Mouse (Mus musculus): Measurements from ENCODE around the gene Fbxo6. TPM values are rescaled to one million over a fixed set of nuclear protein-coding genes. Genes with fewer than 3 reads are reported as not detected.

The Fbxo6 gene
- polyA plus RNA-seq, 1 experiment from 2014 or later: 13.7 TPM

DNA sequence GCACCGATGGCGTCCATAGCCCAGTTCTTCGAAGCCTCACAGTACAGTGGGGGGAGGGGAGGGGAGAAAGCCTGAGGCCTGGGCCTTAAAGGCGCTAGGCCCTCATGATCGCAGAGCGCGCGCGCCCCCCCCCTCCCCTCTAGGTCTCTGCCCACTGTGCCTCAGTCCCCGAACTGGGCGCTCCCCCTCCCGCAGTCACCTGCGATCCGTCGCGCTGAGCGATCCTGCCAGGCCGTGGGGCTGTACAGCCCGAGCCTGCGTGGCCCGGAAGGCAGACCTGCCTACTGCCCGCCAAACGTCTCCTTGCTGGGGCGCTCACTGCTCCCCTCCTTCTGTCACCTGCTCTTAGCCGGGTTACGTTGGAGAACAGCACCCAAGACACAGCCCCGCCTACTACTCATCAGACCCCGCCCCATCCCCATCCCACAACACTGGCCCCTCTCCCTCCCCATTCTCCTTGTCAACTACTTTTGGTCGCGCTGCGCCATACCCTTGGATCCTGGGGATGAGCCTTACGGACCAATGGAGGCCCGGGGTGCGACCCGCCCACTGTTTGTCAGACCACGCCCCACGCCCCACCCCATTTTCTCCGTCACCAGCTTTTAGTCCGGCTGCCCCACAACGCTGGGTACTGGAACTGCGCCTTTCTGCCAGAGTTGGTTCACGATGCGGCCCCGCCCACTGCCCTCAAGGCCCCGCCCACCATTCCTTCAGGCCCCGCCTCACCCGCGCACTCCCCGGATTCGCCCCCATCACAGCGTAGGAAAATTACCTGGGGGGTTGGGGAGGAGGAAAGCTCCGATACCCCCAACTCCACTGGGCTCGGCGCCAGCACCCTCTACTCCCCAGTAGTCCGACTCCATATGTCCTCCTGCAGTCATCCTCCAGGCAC lies 7.8 kb upstream of the Fbxo6 start:
- Histone ChIP-seq H3K4me2 (peak overlapping the region; percentile 100), H3K27ac (no peak overlapping the region), H3K4me3 (replicated peaks) (peak overlapping the region; percentile 56), H3K9ac (peak overlapping the region; percentile 13; the same call in 1 of the 2 replicates), H3K4me1 (peaks cover 26% of the 10 kb centered on the region), H3K9me3 (no peaks in the 10 kb centered on the region), H3K27me3 (replicated peaks) (peaks cover 50% of the 10 kb centered on the region), H3K36me3 (no peaks in the 10 kb centered on the region)
- under 1% methylated on average over 52 of the region's 55 CpGs for WGBS
- peak; percentile 87 for ATAC-seq (ENCODE audit: insufficient read depth, low FRiP score, low read depth)

- Histone ChIP-seq H3K9ac (no peak overlapping the region), H3K27ac (no peak overlapping the region), H3K4me3 (replicated peaks) (peak overlapping the region; percentile 56), H3K4me1 (peaks cover 16% of the 10 kb centered on the region; the same call in 1 of the 2 replicates), H3K27me3 (replicated peaks) (peaks cover 40% of the 10 kb centered on the region), H3K4me2 (peak overlapping the region; percentile 100), H3K9me3 (no peaks in the 10 kb centered on the region), H3K36me3 (no peaks in the 10 kb centered on the region)
- no peak for ATAC-seq (ENCODE audit: insufficient read depth, low FRiP score, low read depth)
- WGBS: 37% methylated on average over 27 of the region's 27 CpGs
Measured at GRCm38 (mm10) chr4:148158436-148159348, 6.8 kb upstream of the Fbxo6 start.

DNA sequence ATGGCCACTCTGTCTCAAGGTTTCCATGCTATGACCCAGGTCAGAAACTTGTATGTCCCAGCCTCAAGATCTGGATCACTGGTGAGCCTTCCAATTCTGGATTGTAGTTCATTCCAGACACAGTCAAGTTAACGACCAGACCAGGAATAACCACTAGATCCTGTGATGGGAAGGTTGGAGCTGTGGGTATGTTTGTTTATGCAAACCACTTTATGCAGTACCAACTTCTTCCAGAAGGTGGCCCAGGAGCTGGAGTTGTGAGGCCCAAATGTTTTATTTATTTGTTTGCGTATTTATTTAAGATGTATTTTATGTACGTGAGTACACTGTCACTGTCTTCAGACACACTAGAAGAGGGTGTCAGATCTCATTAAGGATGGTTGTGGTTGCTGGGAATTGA lies 3.0 kb upstream of the Fbxo6 start:
- 59% methylated on average over 3 of the region's 3 CpGs for WGBS
- ATAC-seq (ENCODE audit: insufficient read depth, low FRiP score, low read depth): no peak
- no peaks in the 10 kb centered on the region for H3K9me3 ChIP-seq
- no peak overlapping the region for H3K27ac ChIP-seq
- 0 out of 2 replicates have a peak, but pooled peaks cover 6% of the 10 kb centered on the region for H3K27me3 ChIP-seq (replicated peaks)
- no peak overlapping the region for H3K4me2 ChIP-seq
- H3K36me3 ChIP-seq: no peaks in the 10 kb centered on the region
- peaks cover 25% of the 10 kb centered on the region for H3K4me1 ChIP-seq
- H3K9ac ChIP-seq: no peak overlapping the region
- H3K4me3 ChIP-seq (replicated peaks): no peak overlapping the region

DNA sequence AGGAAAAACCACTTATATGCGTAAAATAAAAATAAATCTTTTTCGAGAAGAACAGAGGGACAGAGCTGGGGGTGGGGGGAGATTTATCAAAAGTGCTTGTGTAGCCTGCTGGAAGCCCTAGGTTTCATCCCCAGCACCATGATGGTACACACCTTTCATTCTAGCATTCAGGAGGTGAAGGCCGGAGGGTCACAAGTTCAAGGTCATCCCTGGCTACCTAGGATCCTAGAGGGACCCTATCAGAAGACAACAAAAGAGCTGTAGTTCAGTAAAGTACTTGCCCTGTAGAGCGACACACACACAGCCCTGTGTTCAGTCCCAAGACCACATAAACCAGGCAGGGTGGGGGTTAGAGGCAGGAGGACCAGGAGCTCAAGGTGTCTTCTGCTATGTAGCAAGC lies 2.1 kb upstream of the Fbxo6 start:
- H3K4me1 ChIP-seq: peaks cover 20% of the 10 kb centered on the region
- no peaks in the 10 kb centered on the region for H3K9me3 ChIP-seq
- WGBS: 89% methylated on average over 4 of the region's 4 CpGs
- no peak overlapping the region for H3K4me2 ChIP-seq
- ATAC-seq (ENCODE audit: insufficient read depth, low FRiP score, low read depth): no peak
- H3K9ac ChIP-seq: no peak overlapping the region
- H3K27me3 ChIP-seq (replicated peaks): 0 out of 2 replicates have a peak, but pooled peaks cover 6% of the 10 kb centered on the region
- H3K27ac ChIP-seq: no peak overlapping the region
- H3K4me3 ChIP-seq (replicated peaks): no peak overlapping the region
- no peaks in the 10 kb centered on the region for H3K36me3 ChIP-seq

- WGBS: 87% methylated on average over 5 of the region's 5 CpGs
- no peak overlapping the region for H3K9ac ChIP-seq
- no peaks in the 10 kb centered on the region for H3K9me3 ChIP-seq
- no peak overlapping the region for H3K4me2 ChIP-seq
- no peak overlapping the region for H3K4me3 ChIP-seq (replicated peaks)
- H3K36me3 ChIP-seq: no peaks in the 10 kb centered on the region
- no peak for ATAC-seq (ENCODE audit: insufficient read depth, low FRiP score, low read depth)
- H3K4me1 ChIP-seq: peaks cover 14% of the 10 kb centered on the region
- no peak overlapping the region for H3K27ac ChIP-seq
- H3K27me3 ChIP-seq (replicated peaks): no peaks in the 10 kb centered on the region
Measured at GRCm38 (mm10) chr4:148152547-148152946, 607 bp upstream of the Fbxo6 start.

DNA sequence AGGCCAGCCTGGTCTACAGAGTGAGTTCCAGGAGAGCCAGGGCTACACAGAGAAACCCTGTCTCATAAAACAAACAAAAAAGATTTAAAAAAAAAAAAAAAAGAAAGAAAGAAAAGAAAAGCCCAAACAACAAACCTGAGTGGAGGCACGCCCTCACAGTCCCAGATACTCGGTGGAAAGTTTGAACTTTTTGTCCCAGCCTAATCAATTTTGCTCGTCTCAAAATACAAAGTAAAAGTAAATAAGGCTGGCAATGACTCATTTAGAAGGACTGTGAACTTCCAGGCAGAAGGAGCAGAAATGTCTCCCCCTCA lies 1.0 kb downstream of the Fbxo6 start:
- Histone ChIP-seq H3K27me3 (replicated peaks) (no peaks in the 10 kb centered on the region), H3K4me3 (replicated peaks) (peak overlapping the region; percentile 67), H3K27ac (peak overlapping the region; percentile 79; the same call in 1 of the 2 replicates), H3K4me1 (peaks cover 14% of the 10 kb centered on the region), H3K36me3 (no peaks in the 10 kb centered on the region), H3K9ac (no peak overlapping the region), H3K9me3 (no peaks in the 10 kb centered on the region), H3K4me2 (peak overlapping the region; percentile 96)
- 25% methylated on average over 3 of the region's 3 CpGs for WGBS
- ATAC-seq (ENCODE audit: insufficient read depth, low FRiP score, low read depth): no peak

- Histone ChIP-seq H3K9ac (no peak overlapping the region), H3K4me3 (replicated peaks) (no peak overlapping the region), H3K27me3 (replicated peaks) (no peaks in the 10 kb centered on the region), H3K4me1 (peaks cover 14% of the 10 kb centered on the region), H3K9me3 (no peaks in the 10 kb centered on the region), H3K4me2 (no peak overlapping the region), H3K36me3 (no peaks in the 10 kb centered on the region), H3K27ac (peak overlapping the region; percentile 21; the same call in 1 of the 2 replicates)
- WGBS: 56% methylated on average over 7 of the region's 7 CpGs
- ATAC-seq (ENCODE audit: insufficient read depth, low FRiP score, low read depth): no peak
Measured at GRCm38 (mm10) chr4:148150242-148150641, 1.7 kb downstream of the Fbxo6 start.

GRCm38 (mm10) chr4:148149540-148149939 lies 2.4 kb downstream of the Fbxo6 start:
- 66% methylated on average over 12 of the region's 12 CpGs for WGBS
- no peak overlapping the region for H3K4me3 ChIP-seq (replicated peaks)
- peaks cover 14% of the 10 kb centered on the region for H3K4me1 ChIP-seq
- no peaks in the 10 kb centered on the region for H3K36me3 ChIP-seq
- no peak for ATAC-seq (ENCODE audit: insufficient read depth, low FRiP score, low read depth)
- H3K4me2 ChIP-seq: no peak overlapping the region
- no peaks in the 10 kb centered on the region for H3K9me3 ChIP-seq
- no peak overlapping the region for H3K27ac ChIP-seq
- H3K27me3 ChIP-seq (replicated peaks): no peaks in the 10 kb centered on the region
- no peak overlapping the region for H3K9ac ChIP-seq

DNA sequence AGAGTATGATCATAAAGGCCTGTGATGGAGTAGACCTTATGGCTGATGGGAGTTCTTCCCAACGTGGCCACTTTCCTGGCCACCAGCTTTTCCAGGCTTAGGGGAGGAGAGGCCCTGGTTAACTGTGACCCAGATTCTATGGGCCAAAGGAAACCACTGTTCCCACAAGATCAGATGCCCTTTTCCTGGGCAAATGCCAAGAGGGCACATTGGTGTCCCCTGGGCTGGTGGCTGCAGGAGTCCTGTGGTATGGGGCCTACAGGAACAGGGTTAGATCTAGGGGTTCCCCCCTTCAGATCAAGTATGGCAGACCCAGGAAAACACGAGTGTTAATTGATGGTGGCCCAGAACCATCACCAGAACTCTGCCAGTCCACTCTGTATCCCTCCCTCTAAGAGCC lies 4.2 kb downstream of the Fbxo6 start:
- Histone ChIP-seq H3K9ac (no peak overlapping the region), H3K4me1 (peaks cover 14% of the 10 kb centered on the region), H3K4me2 (no peak overlapping the region), H3K4me3 (replicated peaks) (no peak overlapping the region), H3K9me3 (no peaks in the 10 kb centered on the region), H3K36me3 (no peaks in the 10 kb centered on the region), H3K27ac (no peak overlapping the region), H3K27me3 (replicated peaks) (no peaks in the 10 kb centered on the region)
- no peak for ATAC-seq (ENCODE audit: insufficient read depth, low FRiP score, low read depth)
- WGBS: 78% methylated on average over 2 of the region's 2 CpGs

- peaks cover 2% of the 10 kb centered on the region; the same call in 1 of the 2 replicates for H3K4me1 ChIP-seq
- no peaks in the 10 kb centered on the region for H3K36me3 ChIP-seq
- H3K9ac ChIP-seq: no peak overlapping the region
- no peak overlapping the region for H3K4me2 ChIP-seq
- H3K9me3 ChIP-seq: no peaks in the 10 kb centered on the region
- no peak overlapping the region for H3K4me3 ChIP-seq (replicated peaks)
- ATAC-seq (ENCODE audit: insufficient read depth, low FRiP score, low read depth): no peak
- WGBS: 88% methylated on average over 5 of the region's 5 CpGs
- no peaks in the 10 kb centered on the region; the same call in 1 of the 2 replicates for H3K27me3 ChIP-seq (replicated peaks)
- no peak overlapping the region for H3K27ac ChIP-seq
Measured at GRCm38 (mm10) chr4:148143721-148144120, 8.2 kb downstream of the Fbxo6 start.

- Histone ChIP-seq H3K4me2 (peak overlapping the region; percentile 96), H3K9ac (peak overlapping the region; percentile 79), H3K27ac (peak overlapping the region; percentile 91), H3K4me3 (replicated peaks) (peak overlapping the region; percentile 77), H3K27me3 (replicated peaks) (peaks cover 5% of the 10 kb centered on the region; the same call in 1 of the 2 replicates), H3K36me3 (no peaks in the 10 kb centered on the region), H3K9me3 (no peaks in the 10 kb centered on the region), H3K4me1 (peaks cover 2% of the 10 kb centered on the region; the same call in 1 of the 2 replicates)
- peak; percentile 93 for ATAC-seq (ENCODE audit: insufficient read depth, low FRiP score, low read depth)
- WGBS: under 1% methylated on average over 65 of the region's 65 CpGs
Measured at GRCm38 (mm10) chr4:148140098-148141011, 11.6 kb downstream of the Fbxo6 start.

Measured in stomach, embryonic 15.5 days (tissue).